Mouse (Mus musculus): ENCODE measurements at regions not wholly inside any gene's neighbourhood (a gene's known extent, or its start where the extent isn't known, plus 50 kb on each side); places are given as distances from the start of the nearest gene placed in this dataset.

DNA sequence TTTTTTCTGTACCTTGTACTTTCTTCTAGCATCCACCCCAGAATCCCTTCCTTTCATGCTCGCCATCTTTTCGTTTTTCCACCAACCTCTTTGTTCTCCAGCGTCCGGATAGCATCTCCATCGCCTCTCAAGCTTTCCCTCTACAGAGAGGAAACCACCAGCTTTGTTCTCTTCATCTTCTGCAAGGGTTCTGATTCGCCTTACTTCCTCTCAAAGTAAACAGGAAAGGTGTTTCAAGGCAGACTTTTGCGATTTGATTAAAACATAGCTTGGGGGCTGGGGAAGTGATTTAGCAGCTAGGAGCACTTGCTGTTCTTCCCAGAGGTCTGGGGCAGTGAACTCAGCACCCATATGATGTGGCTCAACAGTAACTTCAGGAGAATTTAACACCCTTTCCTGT, 71.4 kb downstream of the Emp1 start:
- Histone ChIP-seq H3K9ac (replicated peaks; ENCODE audit: low read length) (no peak overlapping the region), H3K4me2 (ENCODE audit: low read depth, low read length) (no peak overlapping the region)
- no peak for TF ChIP-seq CTCF (IDR thresholded peaks at IDR 0.05; ENCODE audit: low read depth)

DNA sequence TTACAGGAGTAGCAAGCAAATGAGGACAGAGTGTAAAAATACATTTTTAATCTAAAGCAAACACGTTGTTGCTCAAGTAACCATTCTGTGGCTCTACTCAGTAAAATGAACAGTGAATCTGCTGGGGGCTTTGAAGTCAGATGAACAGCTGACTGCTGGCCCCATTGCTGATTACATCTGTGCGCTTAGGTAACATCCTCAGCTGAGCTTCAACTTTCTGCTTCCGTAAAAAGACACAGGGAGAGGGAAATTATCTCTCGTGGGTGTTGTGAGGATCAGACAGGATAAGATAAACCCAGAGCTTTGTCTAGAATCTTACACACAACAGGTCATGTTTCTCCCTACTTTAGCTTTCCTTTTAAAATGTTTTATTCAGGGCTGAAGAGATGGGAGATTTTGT, 74.0 kb downstream of the Emp1 start:
- H3K27me3 ChIP-seq (ENCODE audit: insufficient read depth, low read length) = no peaks in the 10 kb centered on the region
- WGBS = 83% methylated on average over 4 of the region's 4 CpGs
- no peak overlapping the region for H3K4me3 ChIP-seq (ENCODE audit: low read length)
- no peak overlapping the region for H3K4me2 ChIP-seq (ENCODE audit: low read depth, low read length)
- DNase-seq (ENCODE audit: low spot score) (no peak), ATAC-seq (no peak)
- no peaks in the 10 kb centered on the region for H3K36me3 ChIP-seq (ENCODE audit: insufficient read depth, low read length)
- H3K4me1 ChIP-seq (ENCODE audit: insufficient read depth, low read length) = no peaks in the 10 kb centered on the region
- 0 out of 2 replicates have a peak, but pooled peaks cover 4% of the 10 kb centered on the region for H3K9me3 ChIP-seq (ENCODE audit: low read length)
- H3K27ac ChIP-seq = no peak overlapping the region
- no peak overlapping the region for H3K9ac ChIP-seq (replicated peaks; ENCODE audit: low read length)
- no peak for TF ChIP-seq CTCF (IDR thresholded peaks at IDR 0.05; ENCODE audit: low read depth)

More for the DNA sequence above, 71.4 kb downstream of the Emp1 start:
- Histone ChIP-seq H3K36me3 (ENCODE audit: insufficient read depth, low read length) (no peaks in the 10 kb centered on the region), H3K4me1 (ENCODE audit: insufficient read depth, low read length) (no peaks in the 10 kb centered on the region), H3K9me3 (ENCODE audit: low read length) (0 out of 2 replicates have a peak, but pooled peaks cover 3% of the 10 kb centered on the region), H3K4me3 (ENCODE audit: low read length) (no peak overlapping the region), H3K27me3 (ENCODE audit: insufficient read depth, low read length) (no peaks in the 10 kb centered on the region), H3K27ac (no peak overlapping the region)
- DNase-seq (ENCODE audit: low spot score) (no peak), ATAC-seq (no peak)
- WGBS = 79% methylated on average over 7 of the region's 7 CpGs

DNA sequence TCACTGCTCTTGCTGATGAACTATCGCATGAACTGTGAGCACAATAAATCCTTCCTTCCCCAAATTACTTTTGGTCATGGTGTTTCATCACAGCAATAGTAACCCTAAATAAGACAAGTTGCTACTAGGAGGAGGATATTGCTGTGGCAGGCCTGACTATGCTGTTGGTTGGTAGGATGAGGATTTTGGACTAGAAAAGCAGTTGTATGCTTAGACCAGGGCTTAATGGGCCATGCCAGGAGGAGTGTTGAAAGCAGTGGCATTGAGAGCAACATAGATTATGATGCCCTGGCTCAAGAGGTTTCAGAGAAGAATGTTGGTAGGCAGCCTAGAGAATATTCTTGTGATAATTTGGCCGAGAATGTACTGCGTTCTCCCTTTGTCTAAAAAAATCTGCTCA, 75.9 kb downstream of the Emp1 start:
- DNase-seq (ENCODE audit: low spot score) = no peak
- H3K9ac ChIP-seq (replicated peaks; ENCODE audit: low read length) = no peak overlapping the region
- no peak for ATAC-seq
- H3K36me3 ChIP-seq (ENCODE audit: insufficient read depth, low read length) = no peaks in the 10 kb centered on the region
- H3K4me3 ChIP-seq (ENCODE audit: low read length) = no peak overlapping the region
- no peak overlapping the region for H3K4me2 ChIP-seq (ENCODE audit: low read depth, low read length)
- no peak overlapping the region for H3K27ac ChIP-seq
- 0 out of 2 replicates have a peak, but pooled peaks cover 4% of the 10 kb centered on the region for H3K9me3 ChIP-seq (ENCODE audit: low read length)
- TF ChIP-seq CTCF (IDR thresholded peaks at IDR 0.05; ENCODE audit: low read depth) = no peak
- H3K4me1 ChIP-seq (ENCODE audit: insufficient read depth, low read length) = no peaks in the 10 kb centered on the region
- 94% methylated on average over 3 of the region's 3 CpGs for WGBS
- no peaks in the 10 kb centered on the region for H3K27me3 ChIP-seq (ENCODE audit: insufficient read depth, low read length)

DNA sequence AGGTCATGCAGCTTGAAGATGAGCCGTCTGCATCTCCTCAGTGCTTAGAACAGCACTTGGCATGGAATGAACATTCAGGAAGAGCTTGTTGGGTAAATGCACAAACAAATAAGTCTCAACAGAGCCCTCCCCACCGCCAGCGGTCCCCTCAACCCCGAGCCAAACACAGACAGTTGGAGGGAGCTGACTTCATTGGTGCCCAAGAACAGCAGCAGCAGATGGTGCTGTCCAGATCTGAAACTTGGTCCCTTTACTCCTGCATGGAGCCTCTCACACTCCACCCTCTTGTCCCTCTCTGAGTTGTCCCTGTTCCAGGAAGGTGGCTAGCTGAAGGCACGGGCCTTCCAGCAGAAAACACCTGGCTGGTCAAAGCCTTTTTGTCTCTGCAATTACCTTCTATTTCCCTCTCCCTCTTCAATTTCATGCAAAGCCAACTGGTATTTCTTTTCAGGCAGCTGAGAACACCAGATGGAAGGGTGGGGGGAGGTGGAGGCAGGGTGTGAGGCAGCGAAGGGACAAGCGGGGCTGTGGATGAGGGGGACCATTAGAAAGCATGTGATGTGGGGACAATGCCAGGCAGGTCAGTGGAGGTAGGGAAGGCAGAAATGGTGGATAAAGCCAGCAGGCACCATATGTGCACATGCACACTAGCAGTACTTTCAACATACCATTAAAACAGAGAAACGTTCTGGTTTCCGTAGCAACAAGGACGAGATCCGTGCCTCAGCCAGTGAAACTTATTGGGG, 79.0 kb downstream of the Emp1 start:
- peak overlapping the region; percentile 66; the same call in 1 of the 2 replicates for H3K27ac ChIP-seq
- WGBS = 33% methylated on average over 11 of the region's 11 CpGs
- no peak overlapping the region for H3K4me2 ChIP-seq (ENCODE audit: low read depth, low read length)
- no peaks in the 10 kb centered on the region for H3K27me3 ChIP-seq (ENCODE audit: insufficient read depth, low read length)
- no peak for TF ChIP-seq CTCF (IDR thresholded peaks at IDR 0.05; ENCODE audit: low read depth)
- DNase-seq (ENCODE audit: low spot score) (peak; percentile 57), ATAC-seq (peak; percentile 43; the same call in 1 of the 2 replicates)
- H3K9ac ChIP-seq (replicated peaks; ENCODE audit: low read length) = no peak overlapping the region
- no peak overlapping the region for H3K4me3 ChIP-seq (ENCODE audit: low read length)
- H3K9me3 ChIP-seq (ENCODE audit: low read length) = 0 out of 2 replicates have a peak, but pooled peaks cover 4% of the 10 kb centered on the region
- no peaks in the 10 kb centered on the region for H3K36me3 ChIP-seq (ENCODE audit: insufficient read depth, low read length)
- H3K4me1 ChIP-seq (ENCODE audit: insufficient read depth, low read length) = peaks cover 5% of the 10 kb centered on the region

DNA sequence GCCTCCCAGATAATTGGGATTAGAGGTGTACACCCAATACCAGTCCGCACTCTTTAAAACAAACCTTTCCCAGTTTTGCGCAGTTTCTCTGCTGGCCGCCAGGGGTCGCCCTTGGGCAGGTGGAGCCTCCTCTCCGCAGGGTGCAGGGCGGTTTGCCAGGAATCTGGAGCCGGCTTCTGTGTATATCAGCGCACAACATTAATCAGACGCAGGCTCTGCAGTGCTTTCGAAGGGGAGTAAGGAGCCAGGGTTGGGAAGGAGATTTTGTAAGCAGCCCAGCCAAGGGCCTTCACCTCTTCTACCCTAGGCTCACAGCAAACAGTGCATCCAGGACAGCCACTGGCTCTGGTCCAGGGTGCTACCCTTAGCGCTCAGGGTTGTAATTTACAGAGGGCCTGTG, 82.3 kb downstream of the Emp1 start:
- ATAC-seq (peak; percentile 89), DNase-seq (ENCODE audit: low spot score) (peak; percentile 95)
- peaks cover 5% of the 10 kb centered on the region for H3K4me1 ChIP-seq (ENCODE audit: insufficient read depth, low read length)
- 2% methylated on average over 11 of the region's 11 CpGs for WGBS
- TF ChIP-seq CTCF (IDR thresholded peaks at IDR 0.05; ENCODE audit: low read depth) = peak; percentile 99
- no peak overlapping the region for H3K9ac ChIP-seq (replicated peaks; ENCODE audit: low read length)
- peak overlapping the region; percentile 64; the same call in 1 of the 2 replicates for H3K27ac ChIP-seq
- peak overlapping the region; percentile 38 for H3K4me2 ChIP-seq (ENCODE audit: low read depth, low read length)
- H3K27me3 ChIP-seq (ENCODE audit: insufficient read depth, low read length) = no peaks in the 10 kb centered on the region
- no peaks in the 10 kb centered on the region for H3K9me3 ChIP-seq (ENCODE audit: low read length)
- no peaks in the 10 kb centered on the region for H3K36me3 ChIP-seq (ENCODE audit: insufficient read depth, low read length)
- 0 out of 2 replicates have a peak overlapping the region, but pooled peaks have one; percentile 6 for H3K4me3 ChIP-seq (ENCODE audit: low read length)

DNA sequence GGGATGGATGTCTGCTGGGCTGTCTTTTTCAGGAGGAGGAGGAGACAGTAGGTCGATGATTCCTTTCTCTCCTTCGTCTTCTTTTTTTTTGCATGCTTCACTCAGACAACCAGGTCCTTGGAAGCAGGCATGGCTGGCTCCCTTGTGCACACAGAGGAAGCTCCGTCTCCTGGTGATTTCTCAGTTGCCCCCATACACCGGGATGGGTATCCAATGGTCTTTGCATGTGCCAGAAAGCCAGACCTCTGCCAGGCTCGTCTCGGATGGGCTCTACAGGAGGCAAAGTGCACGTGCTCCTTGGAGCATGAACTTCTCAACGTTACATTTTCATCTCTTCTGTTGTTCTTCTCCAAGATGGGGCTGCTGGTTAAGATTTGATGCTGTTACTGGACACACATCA, 82.7 kb downstream of the Emp1 start:
- 0 out of 2 replicates have a peak overlapping the region, but pooled peaks have one; percentile 6 for H3K4me3 ChIP-seq (ENCODE audit: low read length)
- DNase-seq (ENCODE audit: low spot score) (peak; percentile 31), ATAC-seq (peak; percentile 27; the same call in 1 of the 2 replicates)
- TF ChIP-seq CTCF (IDR thresholded peaks at IDR 0.05; ENCODE audit: low read depth) = no peak
- 20% methylated on average over 8 of the region's 8 CpGs for WGBS
- H3K9me3 ChIP-seq (ENCODE audit: low read length) = no peaks in the 10 kb centered on the region
- peak overlapping the region; percentile 38 for H3K4me2 ChIP-seq (ENCODE audit: low read depth, low read length)
- H3K4me1 ChIP-seq (ENCODE audit: insufficient read depth, low read length) = peaks cover 5% of the 10 kb centered on the region
- H3K27me3 ChIP-seq (ENCODE audit: insufficient read depth, low read length) = no peaks in the 10 kb centered on the region
- H3K9ac ChIP-seq (replicated peaks; ENCODE audit: low read length) = no peak overlapping the region
- peak overlapping the region; percentile 64; the same call in 1 of the 2 replicates for H3K27ac ChIP-seq
- H3K36me3 ChIP-seq (ENCODE audit: insufficient read depth, low read length) = no peaks in the 10 kb centered on the region

DNA sequence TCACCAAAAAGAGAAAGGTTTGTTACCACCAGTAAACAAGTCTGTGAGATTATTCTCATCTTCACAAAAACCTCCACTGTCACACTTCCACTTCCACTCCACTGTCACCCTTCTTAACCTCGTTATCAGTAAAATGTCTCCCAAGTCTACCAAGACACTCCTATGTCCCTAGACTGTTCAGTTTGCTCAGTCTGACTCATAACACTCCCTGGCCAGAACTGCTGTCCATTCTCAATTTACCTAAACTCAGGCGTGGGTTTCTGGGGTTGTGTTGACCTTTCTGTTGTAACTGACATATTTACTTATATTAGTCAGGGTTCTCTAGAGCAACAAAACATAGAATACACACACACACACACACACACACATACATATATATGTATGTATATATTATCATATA, 85.5 kb downstream of the Emp1 start:
- TF ChIP-seq CTCF (IDR thresholded peaks at IDR 0.05; ENCODE audit: low read depth) = no peak
- no peaks in the 10 kb centered on the region for H3K27me3 ChIP-seq (ENCODE audit: insufficient read depth, low read length)
- H3K27ac ChIP-seq = no peak overlapping the region
- no peaks in the 10 kb centered on the region for H3K9me3 ChIP-seq (ENCODE audit: low read length)
- H3K36me3 ChIP-seq (ENCODE audit: insufficient read depth, low read length) = no peaks in the 10 kb centered on the region
- no peak overlapping the region for H3K4me3 ChIP-seq (ENCODE audit: low read length)
- ATAC-seq (no peak), DNase-seq (ENCODE audit: low spot score) (no peak)
- peaks cover 5% of the 10 kb centered on the region for H3K4me1 ChIP-seq (ENCODE audit: insufficient read depth, low read length)
- H3K4me2 ChIP-seq (ENCODE audit: low read depth, low read length) = no peak overlapping the region
- H3K9ac ChIP-seq (replicated peaks; ENCODE audit: low read length) = no peak overlapping the region
- WGBS = 78% methylated on average over 2 of the region's 2 CpGs

All from hindbrain, postnatal 0 days (tissue).